Mouse (Mus musculus) heart, adult 18-20 months (tissue): ENCODE measurements around the gene Phgdh. TPM values are rescaled to one million over a fixed set of nuclear protein-coding genes. Genes with fewer than 3 reads are reported as not detected.

Source experiments
- DNase-seq, 2 experiments: peaks; one replicate each; pipeline ENCODE4 v3.0.0; 2021 to 2022; ENCODE audit warnings: mixed read lengths in 1 of 2
- long read RNA-seq, 2 experiments: library from polyadenylated mRNA; stranded (forward); transcript quantifications; one replicate each; pipeline ENCODE4 v2.0.0; 2021
- total RNA-seq, 2 experiments: library from RNA; stranded (reverse); gene quantifications; 2 replicates each; pipeline ENCODE4 v1.2.3; 2021

The Phgdh gene
- total RNA-seq: 1 to 10 TPM; 2.5 to 2.8 TPM
- long read RNA-seq, experiment 1, partial matches to known transcripts: 0 of 1 reads
- long read RNA-seq, experiment 1, other reads (novel, unspliced or antisense): 0 of 1 reads
- long read RNA-seq, experiment 2, partial matches to known transcripts: 0 of 3 reads
- long read RNA-seq, experiment 2, other reads (novel, unspliced or antisense): 1 of 3 reads

GRCm38 (mm10) chr3:98339706-98340109, at the start of gene Phgdh:
Gene Phgdh (minus strand): TSS chr3:98339990.
- DNase-seq: peak; percentile 55 to 70

GRCm38 (mm10) chr3:98389305-98389704, 49.5 kb upstream of the Phgdh start:
- no peak for DNase-seq

- no peak for DNase-seq
Measured at GRCm38 (mm10) chr3:98387756-98388155, 48.0 kb upstream of the Phgdh start.

GRCm38 (mm10) chr3:98387086-98387485, 47.3 kb upstream of the Phgdh start:
- no peak for DNase-seq

GRCm38 (mm10) chr3:98383024-98383790, 43.4 kb upstream of the Phgdh start:
- no peak for DNase-seq

GRCm38 (mm10) chr3:98382246-98382939, 42.6 kb upstream of the Phgdh start, which contains the start of gene Zfp697:
Gene Zfp697 (plus strand): TSS chr3:98382461.
- peak; percentile 87 for DNase-seq

GRCm38 (mm10) chr3:98381677-98382245, 42.0 kb upstream of the Phgdh start:
- DNase-seq: peak in 1 of 2 experiments; percentile 31

- no peak for DNase-seq
Measured at GRCm38 (mm10) chr3:98379236-98379635, 39.4 kb upstream of the Phgdh start.

- no peak for DNase-seq
Measured at GRCm38 (mm10) chr3:98378267-98378666, 38.5 kb upstream of the Phgdh start.

GRCm38 (mm10) chr3:98374980-98375379, 35.2 kb upstream of the Phgdh start:
- no peak for DNase-seq

- peak; percentile 58 to 78 for DNase-seq
Measured at GRCm38 (mm10) chr3:98374062-98374719, 34.4 kb upstream of the Phgdh start.

- DNase-seq: peak in 1 of 2 experiments; percentile 22
Measured at GRCm38 (mm10) chr3:98368776-98369175, 29.0 kb upstream of the Phgdh start.

- peak in 1 of 2 experiments; percentile 27 for DNase-seq
Measured at GRCm38 (mm10) chr3:98368283-98368682, 28.5 kb upstream of the Phgdh start.

GRCm38 (mm10) chr3:98366823-98367222, 27.0 kb upstream of the Phgdh start:
- no peak for DNase-seq

- no peak for DNase-seq
Measured at GRCm38 (mm10) chr3:98366086-98366485, 26.3 kb upstream of the Phgdh start.

- peak; percentile 51 to 65 for DNase-seq
Measured at GRCm38 (mm10) chr3:98362753-98363152, 23.0 kb upstream of the Phgdh start.

GRCm38 (mm10) chr3:98356632-98357370, 17.0 kb upstream of the Phgdh start:
- DNase-seq: no peak

GRCm38 (mm10) chr3:98356026-98356365, 16.2 kb upstream of the Phgdh start:
- DNase-seq: no peak

- no peak for DNase-seq
Measured at GRCm38 (mm10) chr3:98355344-98356025, 15.7 kb upstream of the Phgdh start.

GRCm38 (mm10) chr3:98353892-98354291, 14.1 kb upstream of the Phgdh start:
- peak; percentile 62 to 89 for DNase-seq

- DNase-seq: no peak
Measured at GRCm38 (mm10) chr3:98348705-98349104, 8.9 kb upstream of the Phgdh start.
